Mouse (Mus musculus) testis, postnatal 14 days (tissue): ENCODE data around the gene Qrfp.

ENCODE experiments used
- DNase-seq: peaks from one replicate; pipeline ENCODE4 v3.0.0; 2021; ENCODE audit warnings: low spot score

The Qrfp gene

GRCm38 (mm10) chr2:31810444-31810843, at the start of gene Qrfp:
Qrfp (minus strand) TSS chr2:31810580.
- no peak for DNase-seq

- DNase-seq, result no peak
Observed at GRCm38 (mm10) chr2:31858500-31858899, 48.1 kb upstream of the Qrfp start.

- no peak for DNase-seq
Observed at GRCm38 (mm10) chr2:31857180-31857579, 46.8 kb upstream of the Qrfp start.

GRCm38 (mm10) chr2:31855991-31856390, 45.6 kb upstream of the Qrfp start:
- DNase-seq, result no peak

- no peak for DNase-seq
Observed at GRCm38 (mm10) chr2:31850141-31850540, 39.8 kb upstream of the Qrfp start.

GRCm38 (mm10) chr2:31847908-31848307, 37.5 kb upstream of the Qrfp start:
- no peak for DNase-seq

GRCm38 (mm10) chr2:31846692-31847660, 36.6 kb upstream of the Qrfp start:
- DNase-seq, result no peak

GRCm38 (mm10) chr2:31845896-31846691, 35.7 kb upstream of the Qrfp start, which contains the start of gene Fibcd1:
Fibcd1 (minus strand) TSS chr2:31846005.
- no peak for DNase-seq

- no peak for DNase-seq
Observed at GRCm38 (mm10) chr2:31845512-31845895, 35.1 kb upstream of the Qrfp start.

- DNase-seq, result no peak
Observed at GRCm38 (mm10) chr2:31844729-31845136, 34.4 kb upstream of the Qrfp start.

GRCm38 (mm10) chr2:31838868-31839267, 28.5 kb upstream of the Qrfp start:
- no peak for DNase-seq

GRCm38 (mm10) chr2:31836985-31837384, 26.6 kb upstream of the Qrfp start:
- DNase-seq, result no peak

- DNase-seq, result no peak
Observed at GRCm38 (mm10) chr2:31836091-31836490, 25.7 kb upstream of the Qrfp start.

GRCm38 (mm10) chr2:31828311-31828825, 18.0 kb upstream of the Qrfp start:
- no peak for DNase-seq

GRCm38 (mm10) chr2:31827877-31828276, 17.5 kb upstream of the Qrfp start:
- no peak for DNase-seq

GRCm38 (mm10) chr2:31826094-31827085, 16.0 kb upstream of the Qrfp start:
- DNase-seq, result no peak

GRCm38 (mm10) chr2:31825469-31825911, 15.1 kb upstream of the Qrfp start:
- DNase-seq, result no peak

- no peak for DNase-seq
Observed at GRCm38 (mm10) chr2:31823933-31824730, 13.8 kb upstream of the Qrfp start.

GRCm38 (mm10) chr2:31822524-31823371, 12.4 kb upstream of the Qrfp start:
- DNase-seq, result no peak
